Mouse (Mus musculus): ENCODE data around the gene Ctcfl. TPM values are rescaled to one million over a fixed set of nuclear protein-coding genes. Genes with fewer than 3 reads are reported as not detected.

Gene Ctcfl
- polyA plus RNA-seq, 1 experiment from 2014 or later, result 0.12 TPM

DNA sequence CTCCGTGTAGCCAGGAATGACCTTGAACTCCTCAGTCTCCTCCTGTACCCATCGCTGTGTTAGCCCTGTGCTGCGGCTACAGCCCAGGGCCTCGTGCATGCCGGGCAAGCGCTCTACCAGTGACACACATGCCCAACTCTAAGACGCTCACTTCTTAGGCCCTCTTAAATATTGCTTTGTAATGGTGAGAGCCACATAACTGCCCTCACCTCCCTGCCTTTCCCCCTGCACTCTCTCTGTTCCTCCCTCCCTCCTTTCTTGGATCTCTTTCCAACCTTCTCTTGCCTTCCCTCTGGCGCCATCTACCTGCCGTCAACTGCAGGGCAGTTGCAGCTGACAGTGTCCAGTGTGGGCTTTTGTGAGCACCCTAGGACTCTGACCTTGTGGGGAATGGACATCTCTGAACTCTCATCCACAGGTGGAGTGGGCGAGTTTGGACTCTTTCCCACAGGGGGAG, 38.5 kb downstream of the Ctcfl start:
- Histone ChIP-seq H3K4me2 (replicated peaks) (no peak overlapping the region), H3K27ac (no peak overlapping the region)
- 30% methylated on average over 10 of the region's 10 CpGs for WGBS

DNA sequence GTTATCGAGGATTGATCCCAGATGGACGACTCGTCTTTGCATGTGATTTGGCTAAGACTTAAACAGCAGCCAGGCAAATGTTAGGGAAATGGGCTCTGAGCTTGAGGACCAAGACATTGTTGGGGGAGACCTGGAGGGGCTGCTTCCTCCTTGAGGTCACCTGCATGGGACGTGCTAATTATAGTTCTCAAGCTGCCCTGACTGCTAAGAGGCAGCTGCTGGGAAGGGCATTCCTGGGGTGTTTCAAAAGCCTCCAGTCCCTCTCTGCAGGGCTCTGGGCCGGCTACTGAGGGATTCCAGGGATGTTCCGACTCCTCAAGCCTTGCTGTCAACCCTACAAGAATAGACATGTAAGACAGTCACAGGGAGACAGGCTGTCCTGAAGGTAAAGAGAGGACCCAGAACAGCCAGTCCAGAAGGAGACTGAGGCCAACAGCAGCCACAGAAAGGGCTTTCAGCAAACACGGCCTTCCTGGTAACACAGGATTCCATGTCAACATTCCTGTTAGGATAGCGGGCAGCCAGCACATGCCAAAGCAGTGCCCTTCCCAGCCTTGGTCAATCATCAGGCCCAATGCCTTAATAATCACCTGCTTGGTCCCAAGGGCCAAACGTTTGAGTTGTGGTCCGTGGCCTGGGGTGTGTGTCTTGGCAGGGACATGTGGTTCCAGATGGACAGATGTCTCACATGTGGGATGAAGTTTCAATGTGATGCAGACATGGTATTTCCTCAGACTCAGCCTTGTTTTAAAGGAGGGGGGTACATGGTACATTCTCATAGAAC, 39.4 kb downstream of the Ctcfl start:
- H3K27ac ChIP-seq, result no peak overlapping the region
- no peak overlapping the region for H3K9ac ChIP-seq
- ATAC-seq (ENCODE audit: insufficient number of reproducible peaks, insufficient read depth, low FRiP score, low TSS enrichment), result no peak
- H3K36me3 ChIP-seq, result no peaks in the 10 kb centered on the region
- no peaks in the 10 kb centered on the region for H3K27me3 ChIP-seq
- H3K9me3 ChIP-seq, result no peaks in the 10 kb centered on the region
- 0 out of 2 replicates have a peak, but pooled peaks cover 7% of the 10 kb centered on the region for H3K4me1 ChIP-seq
- no peak overlapping the region for H3K4me3 ChIP-seq
- WGBS, result 45% methylated on average over 10 of the region's 10 CpGs
- H3K4me2 ChIP-seq (replicated peaks), result no peak overlapping the region

More for the DNA sequence above, 38.5 kb downstream of the Ctcfl start:
- Histone ChIP-seq H3K4me1 (0 out of 2 replicates have a peak, but pooled peaks cover 7% of the 10 kb centered on the region), H3K9ac (no peak overlapping the region), H3K9me3 (no peaks in the 10 kb centered on the region), H3K27me3 (no peaks in the 10 kb centered on the region), H3K4me3 (no peak overlapping the region), H3K36me3 (no peaks in the 10 kb centered on the region)
- ATAC-seq (ENCODE audit: insufficient number of reproducible peaks, insufficient read depth, low FRiP score, low TSS enrichment), result 0 out of 2 replicates have a peak, but pooled peaks have one; percentile 13

DNA sequence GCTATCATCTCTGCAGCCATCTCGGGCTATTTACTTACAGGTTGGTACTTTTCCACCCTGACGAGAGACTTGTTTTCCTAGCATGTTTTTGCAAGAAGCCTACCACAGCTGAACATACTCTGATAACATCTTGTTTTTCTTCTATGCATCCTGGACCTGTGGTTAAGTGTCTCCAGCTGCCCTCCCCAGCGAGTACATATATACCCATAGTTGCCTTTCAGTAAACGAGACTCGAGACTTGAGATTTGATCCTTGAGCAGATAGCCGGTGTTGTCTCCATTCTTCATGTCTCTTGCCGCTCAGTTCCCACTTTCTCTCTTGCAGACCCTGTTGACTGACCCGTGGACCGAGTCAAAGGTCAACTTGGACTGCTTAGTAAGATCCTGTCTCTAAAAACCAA, 42.4 kb downstream of the Ctcfl start:
- 65% methylated on average over 9 of the region's 9 CpGs for WGBS
- Histone ChIP-seq H3K9ac (no peak overlapping the region), H3K27me3 (no peaks in the 10 kb centered on the region), H3K4me2 (replicated peaks) (no peak overlapping the region), H3K4me1 (0 out of 2 replicates have a peak, but pooled peaks cover 4% of the 10 kb centered on the region), H3K27ac (no peak overlapping the region), H3K4me3 (no peak overlapping the region), H3K36me3 (no peaks in the 10 kb centered on the region), H3K9me3 (0 out of 2 replicates have a peak, but pooled peaks cover 3% of the 10 kb centered on the region)
- ATAC-seq (ENCODE audit: insufficient number of reproducible peaks, insufficient read depth, low FRiP score, low TSS enrichment), result no peak

DNA sequence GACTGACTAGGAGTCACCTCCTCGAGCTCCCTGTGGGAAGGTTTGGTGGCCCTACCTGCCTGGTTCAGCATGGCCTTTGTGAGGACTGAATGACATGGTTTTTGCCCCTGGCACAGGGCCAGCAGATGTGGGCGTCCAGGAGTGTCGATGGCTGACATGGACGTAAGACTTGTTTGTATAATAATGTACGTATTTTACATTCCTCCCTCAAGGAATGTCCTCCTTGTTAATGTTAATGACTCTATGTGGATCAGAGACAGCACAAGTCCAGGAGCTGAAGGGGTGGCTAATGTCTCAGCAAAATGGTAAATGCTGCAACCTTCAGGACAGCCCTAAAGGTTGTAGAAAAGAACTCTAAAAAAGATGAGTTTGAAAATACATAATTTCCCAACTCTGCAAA, 45.7 kb downstream of the Ctcfl start:
- whole genome bisulfite sequencing, result 63% methylated on average over 5 of the region's 5 CpGs
- Histone ChIP-seq H3K4me3 (no peak overlapping the region), H3K27me3 (no peaks in the 10 kb centered on the region), H3K27ac (no peak overlapping the region), H3K4me2 (replicated peaks) (no peak overlapping the region), H3K9me3 (0 out of 2 replicates have a peak, but pooled peaks cover 3% of the 10 kb centered on the region), H3K4me1 (no peaks in the 10 kb centered on the region), H3K36me3 (no peaks in the 10 kb centered on the region), H3K9ac (no peak overlapping the region)
- no peak for ATAC-seq (ENCODE audit: insufficient number of reproducible peaks, insufficient read depth, low FRiP score, low TSS enrichment)

DNA sequence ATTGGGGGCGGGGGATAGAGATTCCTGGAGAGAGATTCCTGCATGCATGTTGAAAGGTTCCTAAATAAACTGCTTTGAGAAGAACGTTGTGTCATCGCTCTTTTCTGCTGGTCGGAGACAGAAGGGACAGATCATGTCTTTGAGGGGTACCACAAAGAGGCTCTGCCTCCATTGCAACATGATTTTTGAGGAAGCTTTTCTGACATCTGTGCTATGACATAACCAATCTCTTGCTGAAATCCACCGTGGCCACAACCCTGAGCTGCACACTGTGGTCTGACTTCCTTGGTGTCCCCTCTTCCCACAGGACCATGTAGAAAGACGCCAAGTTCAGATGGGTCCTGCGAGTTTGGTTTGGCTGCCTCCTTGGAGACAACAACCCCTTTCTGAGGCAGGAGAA, 46.4 kb downstream of the Ctcfl start:
- Histone ChIP-seq H3K4me1 (no peaks in the 10 kb centered on the region), H3K27ac (no peak overlapping the region), H3K4me3 (no peak overlapping the region), H3K4me2 (replicated peaks) (no peak overlapping the region), H3K9me3 (peaks cover 8% of the 10 kb centered on the region; the same call in 1 of the 2 replicates), H3K27me3 (no peaks in the 10 kb centered on the region), H3K36me3 (no peaks in the 10 kb centered on the region), H3K9ac (no peak overlapping the region)
- WGBS, result 88% methylated on average over 7 of the region's 7 CpGs
- ATAC-seq (ENCODE audit: insufficient number of reproducible peaks, insufficient read depth, low FRiP score, low TSS enrichment), result no peak

DNA sequence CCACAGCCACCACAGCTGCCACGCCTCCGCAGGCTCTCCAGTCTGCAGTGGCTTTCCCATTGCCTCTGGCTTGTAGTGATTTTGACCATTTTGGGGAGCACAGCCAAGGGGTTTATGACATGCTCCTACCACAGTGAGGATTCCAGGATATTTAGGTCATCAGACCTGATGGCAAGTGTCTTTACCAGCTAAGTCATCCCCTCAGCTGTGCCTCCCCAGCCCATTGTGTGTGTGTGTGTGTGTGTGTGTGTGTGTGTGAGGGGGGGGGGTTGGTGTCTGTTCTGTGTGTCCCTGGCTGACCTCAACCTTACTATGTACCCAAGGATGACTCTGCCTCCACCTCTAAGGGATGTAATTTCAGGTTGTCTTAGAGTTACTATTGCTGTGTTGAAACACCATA, 54.5 kb downstream of the Ctcfl start:
- Histone ChIP-seq H3K27ac (no peak overlapping the region), H3K9me3 (peaks cover 7% of the 10 kb centered on the region; the same call in 1 of the 2 replicates), H3K36me3 (no peaks in the 10 kb centered on the region), H3K27me3 (no peaks in the 10 kb centered on the region), H3K4me1 (peaks cover 6% of the 10 kb centered on the region; the same call in 1 of the 2 replicates), H3K4me3 (no peak overlapping the region), H3K4me2 (replicated peaks) (no peak overlapping the region), H3K9ac (no peak overlapping the region)
- WGBS, result 94% methylated on average over 2 of the region's 2 CpGs
- ATAC-seq (ENCODE audit: insufficient number of reproducible peaks, insufficient read depth, low FRiP score, low TSS enrichment), result no peak

DNA sequence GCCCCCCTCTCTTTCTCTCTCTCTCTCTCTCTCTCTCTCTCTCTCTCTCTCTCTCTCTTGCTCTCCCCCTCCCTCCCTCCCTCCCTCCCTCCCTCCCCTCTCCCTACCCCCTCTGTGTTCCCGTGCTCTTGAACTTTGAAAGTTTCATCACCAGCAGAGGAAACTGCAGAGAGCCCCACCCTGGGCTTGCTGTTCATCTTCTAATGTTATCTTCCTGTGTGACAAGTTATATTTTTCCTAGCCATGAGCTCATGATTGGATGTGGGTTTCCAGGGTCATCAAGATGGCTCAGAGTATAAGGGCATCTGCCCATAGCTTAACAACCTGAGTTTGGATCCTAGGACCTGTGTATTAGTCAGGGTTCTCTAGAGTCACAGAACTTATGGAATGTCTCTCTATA, 56.1 kb downstream of the Ctcfl start:
- peaks cover 5% of the 10 kb centered on the region; the same call in 1 of the 2 replicates for H3K9me3 ChIP-seq
- WGBS, result 88% methylated on average over 1 of the region's 1 CpGs
- no peak overlapping the region for H3K4me3 ChIP-seq
- no peak overlapping the region for H3K27ac ChIP-seq
- H3K4me2 ChIP-seq (replicated peaks), result no peak overlapping the region
- no peaks in the 10 kb centered on the region for H3K36me3 ChIP-seq
- no peaks in the 10 kb centered on the region for H3K27me3 ChIP-seq
- no peak for ATAC-seq (ENCODE audit: insufficient number of reproducible peaks, insufficient read depth, low FRiP score, low TSS enrichment)
- peaks cover 6% of the 10 kb centered on the region; the same call in 1 of the 2 replicates for H3K4me1 ChIP-seq
- no peak overlapping the region for H3K9ac ChIP-seq

DNA sequence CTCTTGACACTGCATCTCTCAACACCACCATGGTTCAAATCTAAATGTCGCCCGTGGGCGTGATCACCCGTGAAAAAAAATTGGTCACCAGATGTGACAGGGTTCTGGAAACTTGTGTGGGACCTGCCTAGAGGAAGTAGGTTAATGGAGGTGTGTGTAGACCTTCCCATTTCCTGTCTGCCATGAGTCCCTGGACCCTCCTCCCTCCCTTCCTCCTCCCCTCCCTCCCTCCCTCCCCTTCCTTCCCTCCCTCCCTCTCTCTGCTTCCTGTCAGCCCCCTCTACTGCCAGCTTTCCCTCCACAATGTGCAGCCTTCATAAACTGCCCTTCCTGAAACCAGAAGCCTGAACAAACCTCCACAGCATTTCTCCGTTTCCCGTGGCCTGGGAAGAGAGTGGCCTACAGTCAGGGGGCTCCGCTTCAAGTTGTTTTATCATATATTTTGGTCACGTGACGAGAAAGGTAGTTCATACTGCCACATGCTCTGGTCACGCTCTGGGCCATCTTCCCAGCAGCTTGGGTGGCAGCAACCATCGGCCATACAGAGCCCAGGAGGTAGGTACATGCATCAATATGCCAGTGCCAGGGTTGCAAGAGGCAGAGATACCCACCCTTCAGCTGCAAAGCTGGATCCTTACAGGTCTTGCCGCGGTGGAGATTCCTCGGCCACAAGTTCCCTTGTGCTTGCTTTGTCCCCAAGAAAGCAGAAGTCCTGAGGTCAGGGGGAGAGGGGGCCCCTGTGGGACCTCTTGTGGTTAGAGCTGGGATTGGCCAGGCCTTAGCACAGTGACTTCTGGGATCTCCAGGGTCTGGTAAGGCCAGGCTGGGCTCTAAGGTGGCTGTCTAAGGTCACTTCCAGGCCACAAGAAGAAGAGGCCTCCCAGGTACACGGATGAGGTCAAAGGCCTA, 57.6 kb downstream of the Ctcfl start:
- H3K27me3 ChIP-seq, result no peaks in the 10 kb centered on the region
- no peak overlapping the region for H3K4me2 ChIP-seq (replicated peaks)
- WGBS, result 70% methylated on average over 15 of the region's 15 CpGs

DNA sequence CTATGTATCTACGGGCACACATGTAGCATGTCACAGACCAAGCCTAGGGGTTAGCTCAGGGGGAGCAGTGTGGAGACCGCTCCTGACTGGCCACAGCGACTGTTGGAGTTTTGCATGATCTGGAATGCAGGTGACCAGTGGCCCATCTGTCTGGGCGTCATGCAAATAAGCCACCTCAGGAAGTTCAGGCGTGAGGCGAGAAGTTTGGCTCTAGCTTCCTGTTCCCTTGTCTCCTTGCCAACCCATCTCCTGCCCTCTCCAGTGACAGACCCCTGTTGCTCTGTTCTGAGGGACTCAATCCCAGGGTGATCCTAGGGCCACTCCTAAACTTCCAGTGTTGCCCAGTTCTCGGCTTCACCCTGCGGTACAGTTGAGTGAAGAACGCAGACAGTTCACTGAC, 58.9 kb downstream of the Ctcfl start:
- no peak for ATAC-seq (ENCODE audit: insufficient number of reproducible peaks, insufficient read depth, low FRiP score, low TSS enrichment)

More for the DNA sequence above, 57.6 kb downstream of the Ctcfl start:
- H3K4me3 ChIP-seq, result no peak overlapping the region
- no peaks in the 10 kb centered on the region for H3K9me3 ChIP-seq
- H3K9ac ChIP-seq, result no peak overlapping the region
- no peak overlapping the region for H3K27ac ChIP-seq
- peaks cover 6% of the 10 kb centered on the region; the same call in 1 of the 2 replicates for H3K4me1 ChIP-seq
- no peak for ATAC-seq (ENCODE audit: insufficient number of reproducible peaks, insufficient read depth, low FRiP score, low TSS enrichment)
- H3K36me3 ChIP-seq, result no peaks in the 10 kb centered on the region

DNA sequence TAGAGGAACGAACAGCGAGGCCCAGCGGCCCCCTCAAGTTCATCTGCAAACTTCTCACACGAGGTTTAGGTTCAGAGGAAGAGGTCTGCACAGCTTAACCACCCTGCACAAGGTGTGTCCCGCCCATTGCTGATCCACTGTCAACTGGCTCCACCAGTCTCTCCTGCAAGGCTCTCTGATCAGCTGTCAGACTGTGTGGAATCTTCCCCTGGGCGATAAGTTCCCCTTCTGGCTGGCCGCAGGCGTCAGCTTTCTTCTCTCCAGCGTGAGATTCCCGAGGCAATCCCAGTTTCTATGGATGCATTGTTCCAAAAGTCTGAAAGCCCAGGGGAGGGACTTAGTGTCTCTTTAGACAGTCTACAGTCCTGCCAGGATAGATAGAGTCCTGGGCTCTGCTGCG, 61.1 kb downstream of the Ctcfl start:
- Histone ChIP-seq H3K4me3 (no peak overlapping the region), H3K4me1 (peaks cover 6% of the 10 kb centered on the region; the same call in 1 of the 2 replicates), H3K27me3 (no peaks in the 10 kb centered on the region), H3K9me3 (no peaks in the 10 kb centered on the region), H3K4me2 (replicated peaks) (no peak overlapping the region), H3K9ac (no peak overlapping the region), H3K27ac (no peak overlapping the region), H3K36me3 (no peaks in the 10 kb centered on the region)
- ATAC-seq (ENCODE audit: insufficient number of reproducible peaks, insufficient read depth, low FRiP score, low TSS enrichment), result no peak
- 33% methylated on average over 11 of the region's 11 CpGs for WGBS

More for the DNA sequence above, 58.9 kb downstream of the Ctcfl start:
- no peak overlapping the region for H3K4me2 ChIP-seq (replicated peaks)
- no peak overlapping the region for H3K27ac ChIP-seq
- no peaks in the 10 kb centered on the region for H3K9me3 ChIP-seq
- no peak overlapping the region for H3K9ac ChIP-seq
- H3K36me3 ChIP-seq, result no peaks in the 10 kb centered on the region
- H3K27me3 ChIP-seq, result no peaks in the 10 kb centered on the region
- peaks cover 6% of the 10 kb centered on the region; the same call in 1 of the 2 replicates for H3K4me1 ChIP-seq
- no peak overlapping the region for H3K4me3 ChIP-seq
- 87% methylated on average over 9 of the region's 9 CpGs for WGBS

DNA sequence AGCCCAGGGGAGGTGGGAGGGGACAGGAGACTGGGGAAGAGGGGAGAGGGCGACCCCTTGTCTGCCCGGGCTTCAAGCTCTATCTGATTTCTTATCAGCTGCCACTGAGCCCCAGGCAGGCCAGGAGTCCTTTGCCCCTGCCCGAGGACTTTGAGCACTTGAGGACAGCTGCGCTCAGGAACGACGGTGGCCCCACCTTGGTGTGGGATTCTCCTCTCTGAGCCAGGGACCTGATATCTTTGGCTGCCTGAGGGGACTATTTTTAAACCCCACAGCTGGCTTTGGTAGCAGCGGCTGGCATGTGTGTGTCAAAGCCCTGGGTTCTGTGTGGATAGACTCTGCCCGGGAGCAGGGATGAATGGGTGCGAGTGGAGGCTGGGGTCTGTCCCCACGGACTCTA, 61.7 kb downstream of the Ctcfl start:
- H3K4me2 ChIP-seq (replicated peaks), result no peak overlapping the region
- H3K27ac ChIP-seq, result no peak overlapping the region
- no peak for ATAC-seq (ENCODE audit: insufficient number of reproducible peaks, insufficient read depth, low FRiP score, low TSS enrichment)

More for the DNA sequence above, 61.7 kb downstream of the Ctcfl start:
- Histone ChIP-seq H3K9ac (no peak overlapping the region), H3K27me3 (no peaks in the 10 kb centered on the region), H3K36me3 (no peaks in the 10 kb centered on the region), H3K4me3 (no peak overlapping the region), H3K4me1 (peaks cover 6% of the 10 kb centered on the region; the same call in 1 of the 2 replicates), H3K9me3 (no peaks in the 10 kb centered on the region)
- 50% methylated on average over 10 of the region's 10 CpGs for WGBS
